Mouse (Mus musculus): Measurements from ENCODE around the gene Myl7. TPM values are rescaled to one million over a fixed set of nuclear protein-coding genes. Genes with fewer than 3 reads are reported as not detected.

Myl7 gene
- polyA plus RNA-seq, 1 experiment from 2014 or later, result 6.8 TPM

DNA sequence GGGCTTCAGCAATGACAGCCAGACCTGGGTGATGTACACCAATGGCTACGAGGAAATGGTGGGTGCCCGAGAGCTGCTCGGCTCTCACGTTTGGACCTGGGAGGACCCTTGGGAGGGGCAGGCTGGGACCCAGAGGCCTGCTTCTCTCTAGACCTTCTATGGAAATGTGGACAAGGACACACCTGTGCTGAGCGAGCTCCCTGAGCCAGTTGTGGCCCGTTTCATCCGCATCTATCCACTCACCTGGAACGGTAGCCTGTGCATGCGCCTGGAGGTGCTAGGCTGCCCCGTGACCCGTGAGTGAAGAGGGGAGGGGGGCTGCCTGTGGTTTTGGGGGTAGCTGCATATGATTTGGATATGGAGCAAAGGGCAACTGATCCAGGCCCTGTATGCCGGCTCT lies 30.3 kb downstream of the Myl7 start:
- no peak for DNase-seq (ENCODE audit: low spot score)

DNA sequence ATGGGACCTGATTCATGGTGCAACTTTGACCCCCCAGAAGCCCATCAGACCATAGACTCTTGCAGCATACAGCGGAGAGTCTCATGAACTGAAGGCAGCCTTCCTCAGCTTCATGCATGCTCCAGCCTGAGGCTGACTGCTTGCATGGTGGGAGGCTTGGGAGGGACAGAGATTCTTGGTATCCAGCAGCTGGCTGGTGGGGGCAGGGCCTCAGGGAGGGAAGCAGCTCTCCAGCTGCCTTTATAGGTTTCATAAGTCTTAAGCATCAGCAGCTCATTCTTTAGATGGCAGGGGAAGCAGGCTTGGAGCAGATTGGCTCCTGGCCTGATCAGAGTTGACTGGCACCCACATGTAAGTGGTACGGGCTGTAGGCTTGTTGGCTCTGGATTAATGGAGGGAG lies 31.4 kb downstream of the Myl7 start:
- no peak for DNase-seq (ENCODE audit: low spot score)

- no peak for DNase-seq (ENCODE audit: low spot score)
These were observed 36.0 kb downstream of the Myl7 start for GRCm38 (mm10) chr11:5862394-5863105.

DNA sequence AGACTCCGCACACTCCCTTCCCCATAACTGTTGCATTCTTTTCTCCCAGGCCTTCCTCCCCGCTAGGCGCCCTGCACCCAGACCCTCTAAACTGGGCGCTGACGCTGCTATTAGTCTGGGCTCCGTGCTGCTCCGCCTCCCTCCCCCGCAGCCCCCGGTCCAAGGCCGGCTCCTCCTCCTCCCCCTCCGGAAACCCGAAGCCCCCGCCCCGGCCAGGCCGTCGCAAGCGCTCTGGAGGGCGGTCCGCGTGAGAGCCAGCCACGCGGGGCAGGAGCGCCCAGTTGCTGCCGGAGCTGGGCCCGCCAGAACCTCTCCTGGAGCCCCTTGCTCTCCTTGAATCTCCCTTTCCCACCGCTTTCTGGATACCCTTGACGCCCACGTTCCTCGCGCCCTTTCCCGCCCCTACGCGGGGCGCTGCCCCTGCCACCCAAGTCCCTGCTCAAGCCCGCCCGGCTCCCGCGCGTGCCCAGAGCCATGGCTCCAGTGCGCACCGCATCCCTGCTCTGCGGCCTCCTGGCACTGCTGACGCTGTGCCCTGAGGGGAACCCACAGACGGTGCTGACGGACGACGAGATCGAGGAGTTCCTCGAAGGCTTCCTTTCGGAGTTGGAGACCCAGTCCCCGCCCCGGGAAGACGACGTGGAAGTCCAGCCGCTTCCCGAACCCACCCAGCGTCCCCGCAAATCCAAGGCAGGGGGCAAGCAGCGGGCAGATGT lies 36.7 kb downstream of the Myl7 start, which contains the start of gene Aebp1:
TSS of gene Aebp1 (plus strand) at position 270 of the 716 bp plus-strand sequence.
- peak; percentile 24 for DNase-seq (ENCODE audit: low spot score)

- no peak for DNase-seq (ENCODE audit: low spot score)
These were observed 37.9 kb downstream of the Myl7 start for GRCm38 (mm10) chr11:5860639-5861038.

DNA sequence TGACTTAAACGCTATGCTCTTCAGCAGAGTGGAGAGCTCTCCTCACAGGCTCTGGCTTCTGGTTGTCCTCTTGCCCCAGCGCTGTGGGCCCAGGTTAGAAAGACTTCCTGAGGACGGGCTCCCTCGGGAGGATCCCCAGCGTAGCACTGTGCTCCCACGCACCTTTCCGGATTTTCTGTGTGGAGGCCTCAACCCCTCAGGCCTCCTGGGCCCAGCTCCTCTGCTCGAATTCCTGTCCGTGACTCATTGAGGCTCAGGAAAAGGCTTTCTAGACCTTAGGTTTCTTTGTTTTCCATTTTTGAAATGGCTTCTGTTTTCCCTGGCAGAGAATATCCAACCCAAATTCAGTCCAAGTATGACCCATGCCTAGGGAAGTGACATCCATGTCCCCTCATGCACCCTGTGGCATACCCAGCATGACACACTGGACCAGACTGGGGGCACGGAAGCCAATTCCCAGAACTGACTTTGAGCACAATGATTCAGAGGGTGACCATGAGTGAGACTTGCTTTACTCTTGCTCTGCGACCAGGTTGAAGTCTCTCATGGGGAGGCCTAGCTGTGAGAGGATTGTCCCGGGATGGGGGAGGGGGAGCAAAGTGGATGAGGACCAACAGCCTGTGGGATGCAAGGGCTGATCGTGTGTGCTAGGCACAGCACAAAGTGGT lies 38.6 kb downstream of the Myl7 start:
- no peak for DNase-seq (ENCODE audit: low spot score)

- DNase-seq (ENCODE audit: low spot score), result no peak
These were observed 39.9 kb downstream of the Myl7 start for GRCm38 (mm10) chr11:5858723-5859122.

DNA sequence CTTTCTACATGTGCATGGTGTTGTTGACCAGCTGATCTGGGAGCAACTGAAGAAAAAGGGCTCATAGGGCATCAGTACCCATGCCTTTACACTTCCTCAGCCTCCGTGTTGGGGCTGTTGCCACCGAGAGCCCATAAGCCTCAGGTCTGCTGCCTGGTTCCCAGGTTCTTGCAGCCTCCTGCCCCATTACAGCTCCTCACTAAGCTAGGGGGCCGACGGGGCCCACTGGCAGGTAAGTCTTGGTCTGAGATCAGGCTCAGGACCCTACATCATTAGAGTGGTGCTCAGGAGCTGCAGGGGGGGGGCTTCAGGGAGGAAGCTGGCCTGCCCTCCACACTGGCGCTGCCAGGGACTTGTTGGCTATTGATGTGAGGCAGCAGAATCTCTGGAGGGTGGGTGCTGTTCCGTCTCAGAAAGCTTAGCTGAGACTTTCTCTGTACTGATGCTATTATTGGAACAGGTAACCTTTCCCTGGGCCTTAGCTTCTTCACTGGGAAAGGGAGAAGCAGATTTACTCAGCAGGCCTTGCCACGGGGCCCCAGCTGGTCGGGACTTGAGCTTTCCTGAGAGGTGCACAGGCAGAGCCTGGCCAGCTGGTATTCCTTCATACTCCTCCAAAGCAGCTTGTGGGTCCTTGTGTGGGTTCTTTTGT lies 42.0 kb downstream of the Myl7 start:
- DNase-seq (ENCODE audit: low spot score), result no peak

GRCm38 (mm10) chr11:5855902-5856301 lies 42.7 kb downstream of the Myl7 start:
- no peak for DNase-seq (ENCODE audit: low spot score)

GRCm38 (mm10) chr11:5855481-5855880 lies 43.1 kb downstream of the Myl7 start:
- no peak for DNase-seq (ENCODE audit: low spot score)

GRCm38 (mm10) chr11:5852314-5852713 lies 46.3 kb downstream of the Myl7 start:
- no peak for DNase-seq (ENCODE audit: low spot score)

GRCm38 (mm10) chr11:5851021-5851736 lies 47.4 kb downstream of the Myl7 start:
- peak; percentile 85 for DNase-seq (ENCODE audit: low spot score)

DNA sequence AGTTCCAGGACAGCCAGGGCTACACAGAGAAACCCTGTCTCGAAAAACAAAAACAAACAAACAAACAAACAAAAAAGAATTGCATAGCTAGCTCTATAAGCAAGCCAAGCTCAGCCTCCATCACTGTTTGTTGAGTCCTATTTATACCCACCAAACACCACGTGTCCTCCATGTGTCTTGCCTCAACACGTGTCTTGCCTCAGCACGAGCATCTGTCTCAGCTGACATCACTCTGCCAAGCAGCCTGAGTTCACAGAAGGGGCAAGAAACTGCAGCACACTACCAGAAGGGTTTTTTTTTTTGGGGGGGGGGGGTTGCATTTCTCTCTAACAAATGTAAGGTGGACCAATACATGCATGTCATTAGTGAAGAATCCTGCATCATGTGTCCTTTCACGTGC lies 48.1 kb downstream of the Myl7 start:
- peak; percentile 67 for DNase-seq (ENCODE audit: low spot score)

DNA sequence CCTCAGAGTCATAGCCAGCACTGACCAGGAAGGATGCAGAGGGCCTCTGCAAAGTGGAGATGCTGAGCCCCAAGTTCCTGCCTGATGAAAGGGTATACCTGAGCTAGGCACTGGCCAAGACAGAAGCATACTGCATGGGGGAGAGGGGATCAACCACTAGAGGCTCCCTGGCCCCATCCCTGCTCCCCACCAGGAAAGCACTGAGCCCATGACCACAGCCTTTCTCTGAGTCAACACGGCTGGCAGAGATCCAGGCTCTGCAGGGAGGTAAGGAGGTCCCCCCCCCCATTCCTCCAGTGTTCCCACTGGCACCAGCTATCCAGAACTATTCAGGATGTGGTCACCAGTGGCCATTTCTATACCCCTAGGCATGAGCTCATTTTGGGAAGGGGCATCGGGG lies 49.3 kb downstream of the Myl7 start:
- DNase-seq (ENCODE audit: low spot score), result no peak

GRCm38 (mm10) chr11:5848741-5849140 lies 49.8 kb downstream of the Myl7 start:
- DNase-seq (ENCODE audit: low spot score), result peak; percentile 34

DNA sequence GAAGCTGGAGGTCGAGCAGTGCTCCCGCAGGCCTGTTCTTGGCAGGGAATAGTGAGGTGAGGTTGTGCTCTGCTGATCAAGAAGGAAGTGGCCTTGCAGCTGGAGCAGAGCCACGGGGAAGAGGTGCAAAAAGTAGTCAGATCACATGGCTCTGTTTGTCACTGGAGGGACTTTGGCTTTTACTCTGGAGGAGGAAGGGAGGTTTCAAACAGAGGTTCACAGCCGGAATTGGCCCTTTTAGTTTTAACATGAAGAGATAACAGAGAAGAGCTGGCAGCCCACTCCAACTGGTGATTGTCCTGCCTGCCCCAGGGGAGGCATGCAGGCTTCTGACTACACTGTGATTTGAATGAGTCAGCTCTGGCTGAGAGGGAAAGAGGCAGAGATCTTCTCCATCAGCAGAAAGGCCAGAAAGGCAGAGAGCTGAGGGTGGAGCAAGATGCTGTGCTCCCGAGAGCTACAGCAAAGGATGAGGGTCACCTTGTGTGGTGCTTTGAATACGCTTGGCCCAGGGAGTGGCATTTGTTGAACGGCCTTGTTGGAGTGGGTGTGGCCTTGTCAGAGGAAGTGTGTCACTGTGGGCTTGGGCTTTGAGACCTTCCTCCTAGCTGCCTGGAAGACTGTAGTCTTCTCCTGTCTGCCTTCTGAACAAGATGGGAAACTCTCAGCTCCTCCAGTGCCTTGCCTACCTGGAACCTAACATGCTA lies 51.8 kb downstream of the Myl7 start:
- DNase-seq (ENCODE audit: low spot score), result no peak
